Mouse (Mus musculus): ENCODE data around the gene Rraga. TPM values are rescaled to one million over a fixed set of nuclear protein-coding genes. Genes with fewer than 3 reads are reported as not detected.

Gene Rraga
- total RNA-seq (2021): 100 to 1,000 TPM; 142 to 149 TPM

- DNase-seq (ENCODE audit: low spot score in 2 of 2): peak; percentile 95 to 96
- intact Hi-C loops (cut with DNase I): loop anchor here (1.0 to 2.0 kb wide), 2 partner anchors 37 to 121 kb away; partner anchors contain the start of gene Haus6
Observed at GRCm38 (mm10) chr4:86575283-86575983, at the start of gene Rraga. Gene Rraga (plus strand): TSS chr4:86575668.

GRCm38 (mm10) chr4:86527162-86528136, 48.0 kb upstream of the Rraga start:
- no peak for DNase-seq (ENCODE audit: low spot score in 2 of 2)
- intact Hi-C loops (cut with DNase I): no loop called here

GRCm38 (mm10) chr4:86529161-86529560, 46.3 kb upstream of the Rraga start:
- no peak for DNase-seq (ENCODE audit: low spot score in 2 of 2)
- intact Hi-C loops (cut with DNase I): no loop called here

GRCm38 (mm10) chr4:86533406-86534090, 41.9 kb upstream of the Rraga start:
- intact Hi-C loops (cut with DNase I): no loop called here
- no peak for DNase-seq (ENCODE audit: low spot score in 2 of 2)

GRCm38 (mm10) chr4:86534091-86534481, 41.4 kb upstream of the Rraga start:
- DNase-seq (ENCODE audit: low spot score in 2 of 2): no peak
- intact Hi-C loops (cut with DNase I): no loop called here

- no peak for DNase-seq (ENCODE audit: low spot score in 2 of 2)
- intact Hi-C loops (cut with DNase I): no loop called here
Observed at GRCm38 (mm10) chr4:86537972-86538371, 37.5 kb upstream of the Rraga start.

- no peak for DNase-seq (ENCODE audit: low spot score in 2 of 2)
Observed at GRCm38 (mm10) chr4:86538936-86539335, 36.5 kb upstream of the Rraga start.

GRCm38 (mm10) chr4:86541573-86541972, 33.9 kb upstream of the Rraga start:
- no peak for DNase-seq (ENCODE audit: low spot score in 2 of 2)
- intact Hi-C loops (cut with DNase I): loop anchor here (10.0 kb wide), 1 partner anchor 487 kb away; no protein-coding TSS in a partner anchor

More at GRCm38 (mm10) chr4:86538936-86539335, 36.5 kb upstream of the Rraga start:
- intact Hi-C loops (cut with DNase I): no loop called here

GRCm38 (mm10) chr4:86543999-86544398, 31.5 kb upstream of the Rraga start:
- intact Hi-C loops (cut with DNase I): loop anchor here (10.0 kb wide), 1 partner anchor 489 kb away; no protein-coding TSS in a partner anchor

GRCm38 (mm10) chr4:86545615-86546014, 29.9 kb upstream of the Rraga start:
- peak; percentile 4 to 37 for DNase-seq (ENCODE audit: low spot score in 2 of 2)
- intact Hi-C loops (cut with DNase I): loop anchor here (2.0 to 10.0 kb wide), 3 partner anchors 491 to 1383 kb away; no protein-coding TSS in a partner anchor

More at GRCm38 (mm10) chr4:86543999-86544398, 31.5 kb upstream of the Rraga start:
- no peak for DNase-seq (ENCODE audit: low spot score in 2 of 2)

- DNase-seq (ENCODE audit: low spot score in 2 of 2): no peak
- intact Hi-C loops (cut with DNase I): loop anchor here (5.0 to 10.0 kb wide), 2 partner anchors 494 to 1386 kb away; no protein-coding TSS in a partner anchor
Observed at GRCm38 (mm10) chr4:86548332-86548731, 27.1 kb upstream of the Rraga start.

- DNase-seq (ENCODE audit: low spot score in 2 of 2): peak in 1 of 2 experiments; percentile 21
Observed at GRCm38 (mm10) chr4:86555035-86555707, 20.3 kb upstream of the Rraga start.

GRCm38 (mm10) chr4:86557371-86557770, 18.1 kb upstream of the Rraga start:
- DNase-seq (ENCODE audit: low spot score in 2 of 2): no peak
- intact Hi-C loops (cut with DNase I): no loop called here

More at GRCm38 (mm10) chr4:86555035-86555707, 20.3 kb upstream of the Rraga start:
- intact Hi-C loops (cut with DNase I): no loop called here

GRCm38 (mm10) chr4:86558228-86558627, 17.2 kb upstream of the Rraga start, which contains the start of gene Saxo1:
Gene Saxo1 (minus strand): TSS chr4:86558328.
- intact Hi-C loops (cut with DNase I): no loop called here
- no peak for DNase-seq (ENCODE audit: low spot score in 2 of 2)

- no peak for DNase-seq (ENCODE audit: low spot score in 2 of 2)
- intact Hi-C loops (cut with DNase I): no loop called here
Observed at GRCm38 (mm10) chr4:86559006-86559405, 16.5 kb upstream of the Rraga start.

- intact Hi-C loops (cut with DNase I): no loop called here
Observed at GRCm38 (mm10) chr4:86561061-86561460, 14.4 kb upstream of the Rraga start.

GRCm38 (mm10) chr4:86574939-86575282, 557 bp upstream of the Rraga start:
- intact Hi-C loops (cut with DNase I): loop anchor here (1.0 to 2.0 kb wide), 2 partner anchors 38 to 121 kb away; partner anchors contain the start of gene Haus6
- no peak for DNase-seq (ENCODE audit: low spot score in 2 of 2)

More at GRCm38 (mm10) chr4:86561061-86561460, 14.4 kb upstream of the Rraga start:
- no peak for DNase-seq (ENCODE audit: low spot score in 2 of 2)

- intact Hi-C loops (cut with DNase I): no loop called here
Observed at GRCm38 (mm10) chr4:86576120-86576541, 663 bp downstream of the Rraga start.

More at GRCm38 (mm10) chr4:86576120-86576541, 663 bp downstream of the Rraga start:
- DNase-seq (ENCODE audit: low spot score in 2 of 2): peak; percentile 44 to 60

Measured in left cerebral cortex, postnatal 25 days (tissue).